Mouse (Mus musculus) brain, adult 2 months (tissue): ENCODE measurements around the gene Synj2bp.
"Not testable (repeated sequence)": the region's sequence is repeated elsewhere in the genome, so short reads cannot be mapped to it uniquely, and the experiment has no call there.

Source experiments
- DNase-seq: peaks from one replicate; pipeline ENCODE4 v3.0.0; 2011; ENCODE audit warnings: low read depth, low spot score

Gene Synj2bp

DNA sequence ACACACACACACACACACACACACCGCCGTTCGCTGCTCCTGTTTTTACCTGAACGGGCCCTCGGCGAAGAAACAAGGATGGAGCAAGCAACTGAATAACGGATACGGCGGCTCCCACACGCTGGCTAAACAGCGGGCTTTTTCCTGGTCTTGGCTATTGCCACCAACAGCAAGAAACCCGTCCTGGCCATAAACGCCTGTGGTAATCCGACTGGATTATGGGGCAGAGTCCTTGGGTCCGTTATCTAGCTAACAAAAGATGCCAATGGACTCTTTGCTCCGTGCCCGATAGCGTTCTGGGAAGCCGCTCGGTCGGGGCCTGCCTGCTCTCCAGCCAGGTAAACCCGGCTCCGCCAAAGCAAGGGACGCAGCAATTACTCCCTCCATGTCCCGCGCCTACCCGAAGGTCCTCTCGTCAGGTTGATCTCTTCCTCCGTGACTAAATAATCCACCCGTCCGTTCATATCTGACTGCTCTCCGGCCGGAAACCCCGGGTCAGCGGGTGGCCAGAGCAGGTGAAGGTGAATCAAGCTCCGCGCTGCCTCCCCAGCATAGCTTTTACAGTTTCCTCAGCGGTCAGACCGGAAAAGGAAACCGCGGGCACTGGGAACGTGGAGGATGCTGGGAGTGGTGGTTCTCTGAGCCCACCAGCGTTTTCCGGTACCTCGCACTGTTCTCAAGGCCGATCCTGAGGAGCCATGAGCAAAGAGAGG is at the start of gene Synj2bp, which contains the start of gene Gm20498:
Synj2bp (minus strand) TSS at position 596 of the 713 bp plus-strand sequence.
Gm20498 (minus strand) TSS at position 590 of the 713 bp plus-strand sequence.
- DNase-seq, result peak; percentile 98

DNA sequence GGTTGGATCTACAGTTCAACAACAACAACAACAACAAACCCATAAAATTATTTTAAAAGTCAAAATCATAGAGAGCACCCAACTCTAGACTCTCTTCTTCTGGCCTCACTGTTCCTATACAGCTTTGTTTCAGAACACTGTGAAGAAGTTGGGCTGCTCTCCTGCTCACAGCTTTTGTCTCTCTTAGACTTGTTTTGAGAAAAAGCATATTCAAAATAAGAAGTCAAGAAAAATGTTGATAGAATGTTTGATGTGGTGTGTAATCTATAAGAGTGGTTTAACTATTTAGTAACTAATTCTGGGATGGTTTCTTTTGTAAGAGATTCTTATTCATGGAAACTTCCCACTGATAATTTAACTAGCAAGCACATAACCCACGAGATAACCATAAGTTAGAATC is 35.7 kb upstream of the Synj2bp start, which contains the start of gene Adam21:
Adam21 (minus strand) TSS at position 101 of the 400 bp plus-strand sequence.
- no peak for DNase-seq

DNA sequence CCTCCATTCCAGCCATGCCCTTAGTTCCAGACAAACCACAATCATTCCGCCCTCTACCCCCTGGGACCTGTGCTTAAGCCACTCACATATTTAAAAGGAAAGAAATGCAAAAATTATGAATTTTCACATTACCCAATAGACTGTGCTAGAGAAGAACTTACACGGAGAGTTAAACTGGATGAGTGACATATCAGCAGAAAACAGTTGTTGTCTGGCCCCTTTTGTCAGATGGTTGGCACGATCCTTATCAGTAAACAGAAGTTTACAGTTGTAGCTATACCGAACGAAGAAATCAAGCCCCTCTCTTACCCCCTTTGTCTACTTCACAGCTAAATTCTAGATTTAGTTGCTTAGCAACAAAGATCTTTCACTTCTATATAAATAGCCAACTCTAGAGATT is 35.2 kb upstream of the Synj2bp start:
- no peak for DNase-seq

DNA sequence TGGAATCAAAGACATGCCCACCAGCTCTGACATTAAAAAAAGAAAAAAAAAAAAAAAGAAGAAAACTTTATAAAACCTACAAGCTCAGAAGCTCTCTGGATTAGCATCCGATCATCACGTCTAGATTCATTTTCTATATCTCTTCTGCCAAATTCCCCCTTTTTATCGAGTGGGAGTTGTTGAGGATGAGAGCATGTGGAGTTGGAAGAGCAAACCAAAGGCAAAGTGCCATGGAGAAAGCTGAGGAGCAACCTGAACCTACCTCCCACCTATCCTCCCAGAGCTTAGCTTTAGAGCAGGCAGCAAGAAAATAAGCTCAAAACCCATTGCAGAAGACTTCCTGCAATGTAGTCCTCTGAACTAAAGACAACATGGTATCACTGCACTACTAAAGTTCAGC is 31.5 kb upstream of the Synj2bp start:
- peak; percentile 75 for DNase-seq

- DNase-seq, result no peak
Measured at GRCm38 (mm10) chr12:81549286-81549685, 16.6 kb upstream of the Synj2bp start.

DNA sequence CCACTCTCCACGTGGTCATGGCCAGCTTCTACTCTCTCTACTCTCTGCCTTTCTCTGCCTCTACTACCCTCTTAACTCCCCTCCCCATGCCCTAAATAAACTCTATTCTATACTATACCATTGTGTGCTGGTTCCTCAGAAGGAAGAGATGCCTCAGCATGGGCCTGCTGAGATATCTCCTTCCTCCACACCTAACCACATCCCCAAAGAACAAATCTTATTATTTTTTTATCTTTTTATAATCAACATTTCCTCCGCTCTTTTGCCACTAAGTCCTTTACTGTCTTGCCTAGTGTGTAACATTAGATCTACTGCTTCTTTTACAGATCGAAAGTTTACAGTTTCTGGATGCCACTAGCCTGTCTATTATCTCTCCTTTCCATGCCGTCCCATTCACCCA is 14.5 kb upstream of the Synj2bp start:
- no peak for DNase-seq

- DNase-seq, result no peak
Measured at GRCm38 (mm10) chr12:81533029-81533419, 313 bp upstream of the Synj2bp start.

- DNase-seq, result not testable (repeated sequence)
Measured at GRCm38 (mm10) chr12:81530587-81530986, 2.1 kb downstream of the Synj2bp start.

DNA sequence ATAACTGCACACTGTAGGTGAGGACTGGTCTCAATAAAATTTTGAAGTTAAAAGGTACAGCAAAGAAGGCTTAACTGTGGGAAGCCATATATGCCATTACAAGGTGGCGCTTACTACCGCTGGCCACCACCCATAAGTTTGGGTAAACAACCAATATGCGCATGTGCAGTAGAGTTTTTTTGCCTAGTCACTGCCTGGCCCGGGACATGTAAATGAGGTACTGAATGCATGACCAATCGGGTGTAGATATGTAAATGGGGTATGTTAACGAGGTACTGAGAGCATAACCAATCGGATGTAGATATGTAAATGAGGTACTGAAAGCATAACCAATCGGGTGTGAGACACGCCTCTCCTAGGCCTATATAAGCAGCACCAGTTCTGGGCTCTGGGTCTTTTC is 35.8 kb downstream of the Synj2bp start:
- DNase-seq, result not testable (repeated sequence)

DNA sequence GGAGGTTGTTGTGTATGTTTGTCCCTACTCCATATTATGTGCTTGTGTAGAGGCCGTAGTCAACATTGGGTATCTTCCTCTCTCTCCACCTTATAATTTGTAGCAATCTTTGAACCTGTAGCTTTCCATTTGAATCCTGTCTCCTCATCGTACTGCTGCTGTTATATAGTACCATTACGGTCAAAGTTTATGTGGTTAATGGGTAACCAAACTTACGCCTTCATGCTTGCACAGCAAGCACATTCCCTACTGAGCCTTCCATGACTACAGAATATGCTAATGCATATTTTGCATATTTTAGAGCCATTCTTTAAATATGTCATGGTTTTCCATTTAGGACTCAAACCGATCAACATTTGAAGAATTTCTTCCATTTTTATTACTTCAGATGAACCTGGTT is 42.2 kb downstream of the Synj2bp start:
- no peak for DNase-seq

DNA sequence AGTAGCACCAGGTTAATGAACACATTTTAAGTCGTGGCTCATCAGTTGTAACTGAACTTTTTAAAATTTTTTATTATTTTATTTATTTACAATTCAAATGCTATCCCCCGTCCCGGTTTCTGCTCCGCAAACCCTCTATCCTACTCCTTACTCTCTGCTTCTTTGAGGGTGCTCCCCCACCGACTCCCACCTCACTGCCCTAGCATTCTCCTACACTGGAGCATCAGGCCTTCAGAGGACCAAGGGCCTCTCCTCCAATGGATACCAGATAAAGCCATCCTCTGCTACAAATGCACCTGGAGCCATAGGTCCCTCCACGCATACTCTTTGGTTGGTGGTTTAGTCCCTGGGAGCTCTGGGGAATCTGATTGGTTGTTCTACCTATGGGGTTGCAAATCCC is 47.4 kb downstream of the Synj2bp start:
- DNase-seq, result no peak

- DNase-seq, result peak; percentile 96
Measured at GRCm38 (mm10) chr12:81484727-81485191, 48.0 kb downstream of the Synj2bp start, which contains the start of gene Cox16. Cox16 (minus strand) TSS chr12:81485127.

- no peak for DNase-seq
Measured at GRCm38 (mm10) chr12:81484212-81484611, 48.5 kb downstream of the Synj2bp start.

- peak; percentile 72 for DNase-seq
Measured at GRCm38 (mm10) chr12:81483656-81484055, 49.1 kb downstream of the Synj2bp start.

- DNase-seq, result not testable (repeated sequence)
Measured at GRCm38 (mm10) chr12:81459051-81459450, 73.7 kb downstream of the Synj2bp start.
